Mouse (Mus musculus): Measurements from ENCODE around the gene Six4. TPM values are rescaled to one million over a fixed set of nuclear protein-coding genes. Genes with fewer than 3 reads are reported as not detected.

Gene Six4
- polyA plus RNA-seq, 1 experiment: 0.48 TPM

DNA sequence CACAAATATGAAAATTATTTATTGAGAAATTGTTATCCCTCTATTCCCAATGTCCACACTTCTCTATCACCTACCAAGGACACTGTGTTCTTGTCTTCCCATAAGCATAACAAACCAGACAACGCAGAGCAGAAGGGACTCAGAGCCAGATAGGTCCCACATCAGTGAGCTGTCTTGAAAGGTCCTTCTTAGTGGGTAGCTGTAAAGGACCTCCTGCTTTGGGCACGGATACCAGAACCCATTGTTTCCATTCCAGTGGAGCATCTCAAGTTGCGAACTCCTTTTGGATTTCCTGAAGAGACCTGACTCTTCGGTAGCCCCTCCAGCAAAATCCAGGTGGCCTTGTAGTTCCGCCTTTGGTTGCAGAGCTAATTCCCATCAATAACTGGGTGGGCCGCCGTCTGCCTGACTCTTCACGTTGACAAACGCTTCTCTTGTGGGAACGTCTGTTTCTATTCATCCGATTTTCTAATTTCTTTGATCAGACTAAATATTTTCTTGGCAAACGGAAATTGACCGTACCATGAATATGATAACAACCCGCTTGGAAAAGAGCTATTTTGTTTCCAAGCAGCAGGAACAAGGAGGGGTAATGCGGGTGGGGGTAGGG, 58.6 kb downstream of the Six4 start:
- Histone ChIP-seq H3K27ac (ENCODE audit: control insufficient read depth, insufficient read depth, low read depth, low read length) (no peak overlapping the region), H3K4me1 (ENCODE audit: control insufficient read depth, insufficient read depth, low read length) (peaks cover 2% of the 10 kb centered on the region), H3K27me3 (ENCODE audit: control insufficient read depth, insufficient read depth, low read length) (peaks cover 2% of the 10 kb centered on the region), H3K36me3 (ENCODE audit: control insufficient read depth, insufficient read depth, low read length) (no peaks in the 10 kb centered on the region), H3K4me3 (ENCODE audit: control insufficient read depth, low read depth, low read length) (no peak overlapping the region)
- no peak for TF ChIP-seq POLR2A (IDR thresholded peaks at IDR 0.05; ENCODE audit: control insufficient read depth, low read depth, low read length)
- no peak for TF ChIP-seq CTCF (IDR thresholded peaks at IDR 0.05; ENCODE audit: control insufficient read depth, insufficient read depth, insufficient replicate concordance, low read depth, low read length)

DNA sequence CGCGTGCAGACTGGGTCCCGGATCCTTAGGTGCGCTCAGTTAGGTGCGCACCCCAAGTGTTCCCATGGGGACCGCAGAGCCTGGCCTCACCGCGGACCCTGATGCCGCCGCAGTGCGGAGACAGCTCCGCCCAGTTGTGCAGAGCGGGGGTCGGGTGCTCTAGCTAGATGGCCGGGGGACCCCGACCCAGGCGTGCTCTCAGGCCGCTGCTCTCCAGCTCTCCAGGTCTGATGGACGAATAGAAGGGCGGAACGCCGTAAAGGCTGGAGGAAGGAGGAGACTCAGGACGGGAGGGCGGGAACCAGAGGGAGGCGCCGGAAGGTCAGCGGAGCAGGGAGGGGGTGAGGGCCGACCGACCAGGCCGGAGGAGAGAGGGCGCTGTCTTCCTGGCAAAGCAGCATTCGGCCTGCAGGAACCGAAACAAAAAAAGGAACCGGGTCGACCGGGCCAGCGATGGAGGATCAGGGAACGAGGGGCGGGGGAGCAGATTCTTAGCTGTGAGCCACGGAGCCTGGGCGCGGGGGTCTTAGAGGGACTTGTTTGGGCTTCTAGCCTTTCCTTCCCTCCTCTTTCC, 59.5 kb downstream of the Six4 start, which contains the start of gene Six1:
Six1 (minus strand) TSS at position 220 of the 574 bp plus-strand sequence.
- peaks cover 2% of the 10 kb centered on the region for H3K4me1 ChIP-seq (ENCODE audit: control insufficient read depth, insufficient read depth, low read length)
- H3K36me3 ChIP-seq (ENCODE audit: control insufficient read depth, insufficient read depth, low read length): no peaks in the 10 kb centered on the region
- TF ChIP-seq CTCF (IDR thresholded peaks at IDR 0.05; ENCODE audit: control insufficient read depth, insufficient read depth, insufficient replicate concordance, low read depth, low read length) (no peak), POLR2A (IDR thresholded peaks at IDR 0.05; ENCODE audit: control insufficient read depth, low read depth, low read length) (no peak)
- H3K27me3 ChIP-seq (ENCODE audit: control insufficient read depth, insufficient read depth, low read length): peaks cover 2% of the 10 kb centered on the region
- no peak within 1 kb of the TSS for H3K27ac ChIP-seq (ENCODE audit: control insufficient read depth, insufficient read depth, low read depth, low read length)
- H3K4me3 ChIP-seq (ENCODE audit: control insufficient read depth, low read depth, low read length): peak within 1 kb of the TSS; percentile 61

DNA sequence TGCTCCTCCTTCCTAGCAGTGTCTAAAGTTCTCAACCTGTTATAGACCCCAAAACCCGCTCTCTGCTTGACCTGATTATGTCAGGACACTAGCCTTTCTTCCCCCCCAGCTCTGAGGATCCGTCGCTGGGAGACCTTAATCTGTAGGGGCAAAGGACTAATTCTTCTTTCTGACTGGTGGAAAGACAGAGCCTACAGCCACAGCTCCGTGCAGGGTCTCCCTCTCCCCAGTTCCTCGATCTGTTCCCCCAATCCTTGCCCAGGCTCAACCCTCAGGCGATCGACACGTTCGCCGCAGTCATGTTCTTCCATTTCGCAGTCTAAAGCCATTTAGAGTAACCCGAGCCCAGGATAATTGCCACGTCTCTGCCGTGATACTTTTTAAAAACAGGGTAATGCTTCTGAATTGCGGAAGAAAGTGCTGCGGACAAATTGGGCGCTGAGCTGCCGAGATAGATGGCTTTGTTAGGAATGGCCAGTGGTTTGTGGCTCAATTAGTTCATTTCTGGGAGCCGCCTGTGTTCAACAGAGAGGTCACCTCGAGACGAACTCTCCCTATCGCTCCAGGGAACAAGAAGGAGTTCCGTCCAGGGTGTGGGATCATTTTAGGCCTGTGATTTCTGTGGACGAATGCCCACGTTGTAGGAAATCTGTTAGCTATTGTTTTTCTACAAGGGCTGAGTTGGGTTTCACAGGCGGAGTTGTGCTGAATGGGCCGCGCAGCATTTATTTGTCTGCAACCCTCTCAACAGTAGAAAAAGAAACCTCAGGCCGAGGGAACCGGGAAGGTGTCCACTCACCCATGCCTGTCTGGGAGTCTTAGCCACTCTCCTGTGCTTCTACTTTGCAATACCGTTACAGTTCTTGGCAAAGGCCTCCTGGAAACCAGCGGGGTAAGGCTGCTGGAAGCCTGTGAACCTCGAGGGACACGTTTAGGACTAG, 60.3 kb downstream of the Six4 start:
- Histone ChIP-seq H3K4me1 (ENCODE audit: control insufficient read depth, insufficient read depth, low read length) (peaks cover 2% of the 10 kb centered on the region), H3K27ac (ENCODE audit: control insufficient read depth, insufficient read depth, low read depth, low read length) (no peak overlapping the region), H3K36me3 (ENCODE audit: control insufficient read depth, insufficient read depth, low read length) (no peaks in the 10 kb centered on the region), H3K4me3 (ENCODE audit: control insufficient read depth, low read depth, low read length) (no peak overlapping the region), H3K27me3 (ENCODE audit: control insufficient read depth, insufficient read depth, low read length) (peaks cover 2% of the 10 kb centered on the region)
- no peak for TF ChIP-seq CTCF (IDR thresholded peaks at IDR 0.05; ENCODE audit: control insufficient read depth, insufficient read depth, insufficient replicate concordance, low read depth, low read length)
- no peak for TF ChIP-seq POLR2A (IDR thresholded peaks at IDR 0.05; ENCODE audit: control insufficient read depth, low read depth, low read length)

DNA sequence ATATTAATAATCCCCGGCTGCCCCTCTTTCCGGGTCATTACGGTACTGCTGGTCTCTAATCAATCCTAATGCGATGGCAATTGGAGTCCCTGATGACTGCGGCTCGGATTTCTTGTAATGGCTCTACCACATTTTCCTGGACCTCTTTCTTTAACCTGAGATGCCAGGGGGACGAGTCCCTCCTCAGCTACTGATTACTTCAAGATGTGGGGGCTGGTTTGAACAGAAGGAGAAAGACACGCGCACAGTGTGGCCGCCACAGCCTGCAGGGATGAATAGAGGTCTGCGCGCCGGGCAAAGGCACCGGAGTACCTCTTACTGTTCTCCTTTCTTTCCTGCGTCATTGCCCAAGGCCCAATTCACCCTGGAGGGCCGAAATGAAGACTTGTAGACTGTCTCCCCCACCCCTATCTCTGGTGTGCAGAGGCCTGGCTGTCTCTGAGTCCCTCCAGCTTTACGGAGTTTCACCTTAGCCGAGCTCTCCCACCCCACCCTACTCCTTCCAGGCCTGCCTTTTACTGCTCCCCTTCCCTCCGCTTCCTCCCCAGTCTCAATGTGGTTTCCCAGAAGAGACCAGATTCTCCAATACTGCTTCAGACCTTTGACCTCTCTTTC, 61.1 kb downstream of the Six4 start:
- no peak overlapping the region for H3K4me3 ChIP-seq (ENCODE audit: control insufficient read depth, low read depth, low read length)
- TF ChIP-seq CTCF (IDR thresholded peaks at IDR 0.05; ENCODE audit: control insufficient read depth, insufficient read depth, insufficient replicate concordance, low read depth, low read length) (no peak), POLR2A (IDR thresholded peaks at IDR 0.05; ENCODE audit: control insufficient read depth, low read depth, low read length) (no peak)
- no peak overlapping the region for H3K27ac ChIP-seq (ENCODE audit: control insufficient read depth, insufficient read depth, low read depth, low read length)
- H3K27me3 ChIP-seq (ENCODE audit: control insufficient read depth, insufficient read depth, low read length): peaks cover 2% of the 10 kb centered on the region
- H3K36me3 ChIP-seq (ENCODE audit: control insufficient read depth, insufficient read depth, low read length): no peaks in the 10 kb centered on the region
- peaks cover 2% of the 10 kb centered on the region for H3K4me1 ChIP-seq (ENCODE audit: control insufficient read depth, insufficient read depth, low read length)

GRCm38 (mm10) chr12:73050811-73051580, 62.3 kb downstream of the Six4 start:
- no peak for TF ChIP-seq POLR2A (IDR thresholded peaks at IDR 0.05; ENCODE audit: control insufficient read depth, low read depth, low read length)
- TF ChIP-seq CTCF (IDR thresholded peaks at IDR 0.05; ENCODE audit: control insufficient read depth, insufficient read depth, insufficient replicate concordance, low read depth, low read length): no peak
- H3K4me3 ChIP-seq (ENCODE audit: control insufficient read depth, low read depth, low read length): no peak overlapping the region
- H3K27ac ChIP-seq (ENCODE audit: control insufficient read depth, insufficient read depth, low read depth, low read length): no peak overlapping the region
- no peaks in the 10 kb centered on the region for H3K36me3 ChIP-seq (ENCODE audit: control insufficient read depth, insufficient read depth, low read length)
- peaks cover 10% of the 10 kb centered on the region for H3K4me1 ChIP-seq (ENCODE audit: control insufficient read depth, insufficient read depth, low read length)
- H3K27me3 ChIP-seq (ENCODE audit: control insufficient read depth, insufficient read depth, low read length): peaks cover 2% of the 10 kb centered on the region

- H3K27me3 ChIP-seq (ENCODE audit: control insufficient read depth, insufficient read depth, low read length): peaks cover 2% of the 10 kb centered on the region
- H3K36me3 ChIP-seq (ENCODE audit: control insufficient read depth, insufficient read depth, low read length): no peaks in the 10 kb centered on the region
- peaks cover 16% of the 10 kb centered on the region for H3K4me1 ChIP-seq (ENCODE audit: control insufficient read depth, insufficient read depth, low read length)
- no peak overlapping the region for H3K27ac ChIP-seq (ENCODE audit: control insufficient read depth, insufficient read depth, low read depth, low read length)
- no peak overlapping the region for H3K4me3 ChIP-seq (ENCODE audit: control insufficient read depth, low read depth, low read length)
- TF ChIP-seq POLR2A (IDR thresholded peaks at IDR 0.05; ENCODE audit: control insufficient read depth, low read depth, low read length) (no peak), CTCF (IDR thresholded peaks at IDR 0.05; ENCODE audit: control insufficient read depth, insufficient read depth, insufficient replicate concordance, low read depth, low read length) (no peak)
These were observed 63.0 kb downstream of the Six4 start for GRCm38 (mm10) chr12:73050305-73050704.

Other genes starting within 250 kb of the Six4 start
- not detected in 2 replicates for gene Six6, start 173.6 kb downstream of the Six4 start, polyA plus RNA-seq (2012; rRNA removed)
- 2.9 and 5.3 TPM in 2 replicates for gene 4930447C04Rik, start 172.7 kb downstream of the Six4 start, polyA plus RNA-seq (2012; rRNA removed)
- 0.51 and 0.58 TPM in 2 replicates for gene Six1, start 59.6 kb downstream of the Six4 start, polyA plus RNA-seq (2012; rRNA removed)
- gene Mnat1, start 10.3 kb upstream of the Six4 start, polyA plus RNA-seq (2012; rRNA removed): 4.4 and 5.7 TPM in 2 replicates
- 6.6 and 10.6 TPM in 2 replicates for gene Trmt5, start 173.3 kb upstream of the Six4 start, polyA plus RNA-seq (2012; rRNA removed)
- 19.5 and 25.3 TPM in 2 replicates for gene Slc38a6, start 173.3 kb upstream of the Six4 start, polyA plus RNA-seq (2012; rRNA removed)